Mouse (Mus musculus): ENCODE measurements around the gene Insrr.
A peak's percentile ranks its signal among the peaks of the same experiment; 100 is the strongest.
"Not testable (repeated sequence)": the region's sequence is repeated elsewhere in the genome, so short reads cannot be mapped to it uniquely, and the experiment has no call there.

Insrr gene

GRCm38 (mm10) chr3:87778283-87778682, 18.5 kb upstream of the Insrr start:
- no peak for DNase-seq (ENCODE audit: low read depth, low spot score)

GRCm38 (mm10) chr3:87779086-87779485, 17.7 kb upstream of the Insrr start:
- no peak for DNase-seq (ENCODE audit: low read depth, low spot score)

GRCm38 (mm10) chr3:87783282-87784023, 13.3 kb upstream of the Insrr start:
- no peak for DNase-seq (ENCODE audit: low read depth, low spot score)

- DNase-seq (ENCODE audit: low read depth, low spot score) = no peak
Measured at GRCm38 (mm10) chr3:87785156-87785555, 11.6 kb upstream of the Insrr start.

- no peak for DNase-seq (ENCODE audit: low read depth, low spot score)
Measured at GRCm38 (mm10) chr3:87785626-87786214, 11.0 kb upstream of the Insrr start.

GRCm38 (mm10) chr3:87789248-87789647, 7.5 kb upstream of the Insrr start:
- DNase-seq (ENCODE audit: low read depth, low spot score) = no peak

GRCm38 (mm10) chr3:87789768-87790167, 7.0 kb upstream of the Insrr start:
- DNase-seq (ENCODE audit: low read depth, low spot score) = no peak

- DNase-seq (ENCODE audit: low read depth, low spot score) = no peak
Measured at GRCm38 (mm10) chr3:87794922-87795325, 1.8 kb upstream of the Insrr start, which contains the start of gene Ntrk1. Ntrk1 (minus strand) TSS chr3:87795162.

- peak; percentile 48 for DNase-seq (ENCODE audit: low read depth, low spot score)
Measured at GRCm38 (mm10) chr3:87795336-87796277, 1.1 kb upstream of the Insrr start.

- no peak for DNase-seq (ENCODE audit: low read depth, low spot score)
Measured at GRCm38 (mm10) chr3:87801681-87802080, 4.9 kb downstream of the Insrr start.

GRCm38 (mm10) chr3:87804038-87804677, 7.4 kb downstream of the Insrr start:
- no peak for DNase-seq (ENCODE audit: low read depth, low spot score)

- DNase-seq (ENCODE audit: low read depth, low spot score) = no peak
Measured at GRCm38 (mm10) chr3:87809322-87809962, 12.7 kb downstream of the Insrr start.

- no peak for DNase-seq (ENCODE audit: low read depth, low spot score)
Measured at GRCm38 (mm10) chr3:87811297-87811696, 14.5 kb downstream of the Insrr start.

GRCm38 (mm10) chr3:87812413-87812812, 15.7 kb downstream of the Insrr start:
- no peak for DNase-seq (ENCODE audit: low read depth, low spot score)

- no peak for DNase-seq (ENCODE audit: low read depth, low spot score)
Measured at GRCm38 (mm10) chr3:87812873-87813272, 16.1 kb downstream of the Insrr start.

GRCm38 (mm10) chr3:87816166-87816565, 19.4 kb downstream of the Insrr start:
- DNase-seq (ENCODE audit: low read depth, low spot score) = no peak

GRCm38 (mm10) chr3:87816646-87817093, 19.9 kb downstream of the Insrr start:
- peak; percentile 74 for DNase-seq (ENCODE audit: low read depth, low spot score)

- DNase-seq (ENCODE audit: low read depth, low spot score) = no peak
Measured at GRCm38 (mm10) chr3:87818226-87818625, 21.5 kb downstream of the Insrr start.

- not testable (repeated sequence) for DNase-seq (ENCODE audit: low read depth, low spot score)
Measured at GRCm38 (mm10) chr3:87824206-87824605, 27.5 kb downstream of the Insrr start, which contains the start of gene Pear1. Pear1 (minus strand) TSS chr3:87824306.

- DNase-seq (ENCODE audit: low read depth, low spot score) = no peak
Measured at GRCm38 (mm10) chr3:87828435-87828834, 31.7 kb downstream of the Insrr start.

GRCm38 (mm10) chr3:87829025-87829424, 32.3 kb downstream of the Insrr start:
- no peak for DNase-seq (ENCODE audit: low read depth, low spot score)
